In the genomic region with DNA sequence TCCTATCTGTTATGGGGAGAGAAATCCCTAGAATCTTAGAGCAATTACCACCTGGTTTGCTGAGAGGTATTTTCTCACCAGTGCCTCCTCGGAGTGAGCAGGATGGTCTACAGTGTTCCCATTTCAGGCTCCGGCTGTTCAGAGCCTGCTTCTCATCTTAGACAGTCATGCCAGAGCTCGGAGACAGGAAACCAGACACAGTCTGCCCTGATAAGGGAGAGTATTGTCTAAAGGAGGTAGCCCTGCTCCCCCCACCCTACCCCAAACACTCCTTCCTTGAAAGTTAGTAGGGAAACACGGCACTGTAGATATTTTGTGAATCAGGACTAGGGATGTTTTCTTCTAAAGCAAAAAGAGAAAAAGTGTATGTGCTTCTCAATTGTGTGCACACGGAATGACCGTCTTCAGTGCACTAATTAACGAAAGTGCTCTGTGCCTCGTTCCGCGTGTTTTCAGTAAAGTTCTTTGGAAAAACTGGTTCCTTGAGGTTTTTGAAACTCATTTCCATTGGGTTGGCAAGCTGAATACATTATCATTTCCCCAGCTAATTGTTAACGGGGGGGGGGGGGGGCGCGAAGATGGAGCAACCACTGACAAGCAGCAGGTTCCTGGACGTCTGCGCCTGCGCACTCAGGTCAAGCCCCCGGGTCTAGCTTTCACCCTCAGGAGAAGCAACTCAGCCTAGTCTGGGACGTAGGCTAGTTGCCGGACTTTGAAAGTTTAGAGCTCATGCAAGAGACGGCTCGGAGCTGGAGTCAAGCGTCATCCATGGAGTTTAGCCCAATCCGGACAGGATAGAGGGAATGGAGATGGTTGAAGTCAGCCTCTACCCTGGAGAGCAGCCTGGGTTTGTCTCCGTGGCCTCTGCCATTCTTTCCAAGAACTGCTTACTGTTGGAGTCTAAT, we compare ENCODE assay signal across 8 mouse cellular contexts. TPM values are rescaled to one million over a fixed set of nuclear protein-coding genes. Genes with fewer than 3 reads are reported as not detected.
DNase-seq lines count a peak whose midpoint lies in the region; ATAC-seq lines count a peak whose summit lies in the region.

No protein-coding gene starts in this region.

- H3K9ac ChIP-seq in heart, embryonic 12.5 days = peak overlapping the region; percentile 57
- 0 out of 2 replicates have a peak overlapping the region, but pooled peaks have one; percentile 2 for H3K9ac ChIP-seq in midbrain, embryonic 12.5 days (replicated peaks)

- WGBS in heart, embryonic 12.5 days = 30% methylated on average over 24 of the region's 24 CpGs
- 67% methylated on average over 24 of the region's 24 CpGs for WGBS in midbrain, embryonic 12.5 days

- no peak for ATAC-seq in heart, embryonic 12.5 days (ENCODE audit: insufficient number of reproducible peaks, low FRiP score)
- no peak for ATAC-seq in midbrain, embryonic 12.5 days (ENCODE audit: low FRiP score, low read depth)

- H3K9me3 ChIP-seq in heart, embryonic 12.5 days (replicated peaks) = no peaks in the 10 kb centered on the region
- H3K9me3 ChIP-seq in midbrain, embryonic 12.5 days = no peaks in the 10 kb centered on the region

- peak; percentile 53 for DNase-seq in thymus, postnatal 14 days
- no peak for DNase-seq in thymus, postnatal 10 days (ENCODE audit: low spot score in 2 of 2)
- peak; percentile 55 for DNase-seq in kidney, postnatal 14 days
- no peak for DNase-seq in cerebellum, adult 11-12 months
- no peak for DNase-seq in cerebellum, adult 9-10 months
- no peak for DNase-seq in cerebellum, postnatal 25 days

- no peaks in the 10 kb centered on the region for H3K27me3 ChIP-seq in heart, embryonic 12.5 days (replicated peaks)
- H3K27me3 ChIP-seq in midbrain, embryonic 12.5 days = no peaks in the 10 kb centered on the region

- peaks cover 71% of the 10 kb centered on the region for H3K4me1 ChIP-seq in heart, embryonic 12.5 days (replicated peaks)
- peaks cover 66% of the 10 kb centered on the region for H3K4me1 ChIP-seq in midbrain, embryonic 12.5 days

- peaks cover 12% of the 10 kb centered on the region; the same call in 1 of the 2 replicates for H3K36me3 ChIP-seq in heart, embryonic 12.5 days
- H3K36me3 ChIP-seq in midbrain, embryonic 12.5 days = no peaks in the 10 kb centered on the region

- peak overlapping the region; percentile 65 for H3K4me2 ChIP-seq in heart, embryonic 12.5 days
- peak overlapping the region; percentile 16 for H3K4me2 ChIP-seq in midbrain, embryonic 12.5 days (replicated peaks)

- H3K4me3 ChIP-seq in heart, embryonic 12.5 days = peak overlapping the region; percentile 16
- H3K4me3 ChIP-seq in midbrain, embryonic 12.5 days = no peak overlapping the region

- peak overlapping the region; percentile 88 for H3K27ac ChIP-seq in heart, embryonic 12.5 days (ENCODE audit: poor library complexity, severe bottlenecking)
- peak overlapping the region; percentile 27; the same call in 1 of the 2 replicates for H3K27ac ChIP-seq in midbrain, embryonic 12.5 days (replicated peaks)

RNA-seq across cellular contexts. Expression of a gene that starts 5.2 kb away (rescaled TPM):
- polyA plus RNA-seq in heart, embryonic 12.5 days (2016; fragmentation: Nextera tagmentation; extraction: Ambion mirVana) = 66.9 and 69.7 TPM in 2 replicates
- polyA plus RNA-seq in midbrain, embryonic 12.5 days (2016; fragmentation: Nextera tagmentation; extraction: Ambion mirVana) = 37.4 and 39.9 TPM in 2 replicates

Comparison
In these comparisons a context has a peak if more than half of its experiments do, and no peak if none do; other contexts are left out.
1. DNase-seq: peak in thymus, postnatal 14 days (single experiment) and kidney, postnatal 14 days (single experiment); none in thymus, postnatal 10 days (0 of 2), cerebellum, adult 11-12 months (single experiment), cerebellum, adult 9-10 months (single experiment) and cerebellum, postnatal 25 days (0 of 2).